ENCODE assay signal across 9 mouse cellular contexts in genomic region chr3:109171070-109171778, GRCm38 (mm10). TPM values are rescaled to one million over a fixed set of nuclear protein-coding genes. Genes with fewer than 3 reads are reported as not detected.
DNase-seq lines count a peak whose midpoint lies in the region; ATAC-seq and TF ChIP-seq lines count a peak whose summit lies in the region.
"Had no signal": no experiment of that assay in that cellular context is flagged by ENCODE, and none has a peak within 500 bp of the region (broad histone marks: within the 10 kb centered on the region; RNA-seq: fewer than 3 reads in every experiment).

No protein-coding gene starts in this region.

- peak; percentile 77 for ATAC-seq in forebrain, embryonic 11.5 days (replicated peaks; ENCODE audit: low FRiP score)
- peak; percentile 78; the same call in 1 of the 2 replicates for ATAC-seq in hindbrain, embryonic 12.5 days (ENCODE audit: low FRiP score)
- ATAC-seq in lung, postnatal 0 days = peak; percentile 48; the same call in 1 of the 2 replicates

- H3K36me3 ChIP-seq in forebrain, embryonic 11.5 days (ENCODE audit: control insufficient read depth, insufficient read depth, low read length) = no peaks in the 10 kb centered on the region
- peaks cover 4% of the 10 kb centered on the region; the same call in 1 of the 2 replicates for H3K36me3 ChIP-seq in hindbrain, embryonic 12.5 days
- no peaks in the 10 kb centered on the region for H3K36me3 ChIP-seq in lung, postnatal 0 days (ENCODE audit: insufficient read depth, low read length)
- H3K36me3 ChIP-seq: liver, embryonic 15.5 days had no signal

- peak; percentile 55 for DNase-seq in Muller cell, postnatal 12 days (ENCODE audit: inconsistent ontology term)
- DNase-seq in c-Kit-positive CD71-positive TER-119-positive erythroid progenitor cells, embryonic 14.5 days (ENCODE audit: low spot score) = peak; percentile 19
- DNase-seq in forebrain, embryonic 11.5 days (ENCODE audit: low spot score) = peak; percentile 79
- DNase-seq in layer of hippocampus, adult 9-10 months (ENCODE audit: low spot score) = peak; percentile 68
- peak; percentile 72 for DNase-seq in lung, postnatal 0 days (ENCODE audit: low spot score)
- peak; percentile 18 for DNase-seq in ovary, postnatal 10 days (ENCODE audit: low spot score)
- DNase-seq in thymus, postnatal 25 days = peak; percentile 52

- H3K4me1 ChIP-seq in forebrain, embryonic 11.5 days (replicated peaks; ENCODE audit: control insufficient read depth, insufficient read depth, low read length) = no peaks in the 10 kb centered on the region; the same call in 1 of the 2 replicates
- H3K4me1 ChIP-seq in hindbrain, embryonic 12.5 days = no peaks in the 10 kb centered on the region
- no peaks in the 10 kb centered on the region for H3K4me1 ChIP-seq in lung, postnatal 0 days (ENCODE audit: insufficient read depth, low read depth, low read length)
- H3K4me1 ChIP-seq: liver, embryonic 15.5 days had no signal

- H3K9me3 ChIP-seq in forebrain, embryonic 11.5 days (ENCODE audit: control insufficient read depth, low read length) = no peaks in the 10 kb centered on the region
- no peaks in the 10 kb centered on the region for H3K9me3 ChIP-seq in hindbrain, embryonic 12.5 days (replicated peaks)
- no peaks in the 10 kb centered on the region for H3K9me3 ChIP-seq in lung, postnatal 0 days (ENCODE audit: low read length)
- H3K9me3 ChIP-seq: liver, embryonic 15.5 days had no signal

- no peak overlapping the region for H3K27ac ChIP-seq in forebrain, embryonic 11.5 days (ENCODE audit: low read depth, low read length)
- no peak overlapping the region for H3K27ac ChIP-seq in hindbrain, embryonic 12.5 days
- H3K27ac ChIP-seq in lung, postnatal 0 days (ENCODE audit: low read length) = no peak overlapping the region
- H3K27ac ChIP-seq: liver, embryonic 15.5 days had no signal

- peak; percentile 89 for TF ChIP-seq CTCF in lung, postnatal 0 days (IDR thresholded peaks at IDR 0.05)

- H3K27me3 ChIP-seq in forebrain, embryonic 11.5 days (ENCODE audit: control insufficient read depth, insufficient read depth, low read length) = no peaks in the 10 kb centered on the region
- H3K27me3 ChIP-seq in hindbrain, embryonic 12.5 days = no peaks in the 10 kb centered on the region
- H3K27me3 ChIP-seq in lung, postnatal 0 days (replicated peaks; ENCODE audit: insufficient read depth, low read length) = no peaks in the 10 kb centered on the region
- H3K27me3 ChIP-seq: liver, embryonic 15.5 days had no signal

- WGBS in forebrain, embryonic 11.5 days = 30% methylated on average over 15 of the region's 15 CpGs
- 31% methylated on average over 15 of the region's 15 CpGs for WGBS in hindbrain, embryonic 12.5 days
- WGBS in lung, postnatal 0 days = 25% methylated on average over 15 of the region's 15 CpGs

- H3K4me3 ChIP-seq in forebrain, embryonic 11.5 days (ENCODE audit: low read depth, low read length) = no peak overlapping the region
- H3K4me3 ChIP-seq in hindbrain, embryonic 12.5 days = no peak overlapping the region
- H3K4me3 ChIP-seq in lung, postnatal 0 days (ENCODE audit: low read depth, low read length) = no peak overlapping the region
- H3K4me3 ChIP-seq: liver, embryonic 15.5 days had no signal

- H3K4me2 ChIP-seq in forebrain, embryonic 11.5 days (ENCODE audit: low read depth, low read length, severe bottlenecking) = no peak overlapping the region
- no peak overlapping the region for H3K4me2 ChIP-seq in hindbrain, embryonic 12.5 days (replicated peaks)
- no peak overlapping the region for H3K4me2 ChIP-seq in lung, postnatal 0 days (replicated peaks; ENCODE audit: low read depth, low read length)
- H3K4me2 ChIP-seq: liver, embryonic 15.5 days had no signal

- no peak for TF ChIP-seq EP300 in lung, postnatal 0 days (IDR thresholded peaks at IDR 0.05)

- no peak overlapping the region for H3K9ac ChIP-seq in forebrain, embryonic 11.5 days (ENCODE audit: low read length)
- H3K9ac ChIP-seq in hindbrain, embryonic 12.5 days = no peak overlapping the region
- no peak overlapping the region for H3K9ac ChIP-seq in lung, postnatal 0 days (replicated peaks; ENCODE audit: low read depth)
- H3K9ac ChIP-seq: liver, embryonic 15.5 days had no signal

RNA-seq across cellular contexts. Expression of gene Slc25a24, which starts 48.3 kb away (rescaled TPM):
- 25.2 and 25.3 TPM in 2 replicates for polyA plus RNA-seq in forebrain, embryonic 11.5 days (2014; fragmentation: Nextera tagmentation; extraction: Ambion mirVana)
- polyA plus RNA-seq in hindbrain, embryonic 12.5 days (2016; fragmentation: Nextera tagmentation; extraction: Ambion mirVana) = 30.0 and 35.3 TPM in 2 replicates
- polyA plus RNA-seq in lung, postnatal 0 days (2015; fragmentation: Nextera tagmentation; extraction: Ambion mirVana) = 18.0 and 21.2 TPM in 2 replicates

Comparison
In these comparisons a context has a peak if more than half of its experiments do, and no peak if none do; other contexts are left out.
1. DNase-seq: peak in every context shown above with its lines; median percentile 79 in forebrain, embryonic 11.5 days; 72 in lung, postnatal 0 days; 68 in layer of hippocampus, adult 9-10 months; 55 in Muller cell, postnatal 12 days; 52 in thymus, postnatal 25 days; 19 in c-Kit-positive CD71-positive TER-119-positive erythroid progenitor cells, embryonic 14.5 days; 18 in ovary, postnatal 10 days.